Mouse (Mus musculus) spleen, adult 2 months (tissue): Measurements from ENCODE around the gene Nos3. TPM values are rescaled to one million over a fixed set of nuclear protein-coding genes. Genes with fewer than 3 reads are reported as not detected.

Experiments used
- DNase-seq, 2 experiments: peaks; one replicate each; pipeline versions ENCODE4 v3.0.0 to v3.0.0-alpha.2; 2012 to 2021; ENCODE audit warnings: low spot score in 2 of 2, low read depth in 1 of 2
- H3K27ac ChIP-seq: fragments of 200-500 bp; 2 replicates; pipeline ENCODE4 v1.5.1; 2012; ENCODE audit warnings: low read length, inconsistent platforms; ENCODE audit not compliant: insufficient read depth
- H3K27me3 ChIP-seq: fragments of 200-500 bp; 2 replicates; pipeline ENCODE4 v1.6.1; 2012; ENCODE audit warnings: mild to moderate bottlenecking, moderate library complexity, low read length, inconsistent platforms; ENCODE audit not compliant: control insufficient read depth, insufficient read depth
- H3K36me3 ChIP-seq: fragments of 200-500 bp; 2 replicates; pipeline ENCODE4 v1.6.1; 2012; ENCODE audit warnings: mild to moderate bottlenecking, low read length, inconsistent platforms; ENCODE audit not compliant: control insufficient read depth, insufficient read depth
- H3K4me1 ChIP-seq: fragments of 200-500 bp; 2 replicates; pipeline ENCODE4 v1.6.1; 2011; ENCODE audit warnings: inconsistent platforms; ENCODE audit not compliant: control insufficient read depth, insufficient read depth, insufficient read length
- H3K4me3 ChIP-seq: fragments of 200-500 bp; 2 replicates; pipeline ENCODE4 v1.5.1; 2011; ENCODE audit warnings: mild to moderate bottlenecking, inconsistent platforms; ENCODE audit not compliant: insufficient read depth, insufficient read length; ENCODE audit errors: extremely low read depth
- CTCF ChIP-seq: fragments of 200-500 bp; IDR thresholded peaks from 2 replicates; pipeline ENCODE4 v1.5.1; 2011; ENCODE audit warnings: mild to moderate bottlenecking, inconsistent platforms; ENCODE audit not compliant: insufficient read depth, insufficient read length, insufficient replicate concordance; ENCODE audit errors: extremely low read depth
- POLR2A ChIP-seq: fragments of 200-500 bp; IDR thresholded peaks from 2 replicates; pipeline ENCODE4 v1.6.1; 2011; ENCODE audit warnings: low read depth, low read length, inconsistent platforms
- WGBS: fragments of 180-500 bp; shearing (Covaris S2); methylation state at CpG from one replicate; pipeline ENCODE4 v1.1.7; 2018; 5-methylcytosine and 5-hydroxymethylcytosine counted together
- polyA plus RNA-seq: library from polyadenylated mRNA; depleted of rRNA; stranded (reverse); fragments of >200 nt; gene quantifications from 2 replicates; pipeline ENCODE4 v1.2.3, GENCODE M21; 2012; rRNA removed

The Nos3 gene
- polyA plus RNA-seq = 8.4 and 8.5 TPM in 2 replicates

GRCm38 (mm10) chr5:24364508-24364907, at the start of gene Nos3:
Nos3 (plus strand) TSS chr5:24364810.
- no peak for TF ChIP-seq CTCF
- TF ChIP-seq POLR2A = no peak
- H3K27ac ChIP-seq = 0 out of 2 replicates have a peak within 1 kb of the TSS, but pooled peaks have one; percentile 15
- no peaks in the 10 kb centered on the region for H3K27me3 ChIP-seq
- no peak for DNase-seq
- no peaks in the 10 kb centered on the region for H3K36me3 ChIP-seq
- H3K4me1 ChIP-seq = no peaks in the 10 kb centered on the region
- WGBS = 76% methylated on average over 12 of the region's 12 CpGs
- 0 out of 2 replicates have a peak within 1 kb of the TSS, but pooled peaks have one; percentile 3 for H3K4me3 ChIP-seq

- TF ChIP-seq POLR2A (no peak), CTCF (no peak)
- H3K27me3 ChIP-seq = no peaks in the 10 kb centered on the region
- H3K4me1 ChIP-seq = no peaks in the 10 kb centered on the region
- DNase-seq = no peak
- H3K36me3 ChIP-seq = no peaks in the 10 kb centered on the region
- H3K27ac ChIP-seq = no peak overlapping the region
- 27% methylated on average over 13 of the region's 13 CpGs for WGBS
- H3K4me3 ChIP-seq = no peak overlapping the region
These were observed 44.7 kb upstream of the Nos3 start for GRCm38 (mm10) chr5:24319776-24320466.

GRCm38 (mm10) chr5:24320467-24320813, 44.2 kb upstream of the Nos3 start:
- no peaks in the 10 kb centered on the region for H3K4me1 ChIP-seq
- no peak overlapping the region for H3K27ac ChIP-seq
- no peak for DNase-seq
- H3K27me3 ChIP-seq = no peaks in the 10 kb centered on the region
- no peaks in the 10 kb centered on the region for H3K36me3 ChIP-seq
- TF ChIP-seq CTCF (no peak), POLR2A (no peak)
- 44% methylated on average over 6 of the region's 6 CpGs for WGBS
- no peak overlapping the region for H3K4me3 ChIP-seq

GRCm38 (mm10) chr5:24320894-24321293, 43.7 kb upstream of the Nos3 start:
- 78% methylated on average over 5 of the region's 5 CpGs for WGBS
- no peaks in the 10 kb centered on the region for H3K36me3 ChIP-seq
- no peak overlapping the region for H3K4me3 ChIP-seq
- H3K4me1 ChIP-seq = no peaks in the 10 kb centered on the region
- H3K27me3 ChIP-seq = no peaks in the 10 kb centered on the region
- no peak for DNase-seq
- no peak for TF ChIP-seq CTCF
- no peak for TF ChIP-seq POLR2A
- no peak overlapping the region for H3K27ac ChIP-seq

GRCm38 (mm10) chr5:24321711-24322682, 42.6 kb upstream of the Nos3 start:
- DNase-seq = no peak
- Histone ChIP-seq H3K4me3 (no peak overlapping the region), H3K27ac (no peak overlapping the region), H3K27me3 (no peaks in the 10 kb centered on the region), H3K36me3 (no peaks in the 10 kb centered on the region), H3K4me1 (no peaks in the 10 kb centered on the region)
- 90% methylated on average over 22 of the region's 22 CpGs for WGBS
- no peak for TF ChIP-seq CTCF
- no peak for TF ChIP-seq POLR2A

GRCm38 (mm10) chr5:24325251-24325650, 39.4 kb upstream of the Nos3 start:
- Histone ChIP-seq H3K27me3 (no peaks in the 10 kb centered on the region), H3K4me3 (no peak overlapping the region), H3K27ac (no peak overlapping the region), H3K4me1 (0 out of 2 replicates have a peak, but pooled peaks cover 3% of the 10 kb centered on the region), H3K36me3 (no peaks in the 10 kb centered on the region)
- TF ChIP-seq CTCF (no peak), POLR2A (no peak)
- DNase-seq = no peak
- WGBS = 91% methylated on average over 14 of the region's 14 CpGs
